Mouse (Mus musculus) heart, postnatal 4 days (tissue): ENCODE data around the gene Rfxap. TPM values are rescaled to one million over a fixed set of nuclear protein-coding genes. Genes with fewer than 3 reads are reported as not detected.
A peak's percentile ranks its signal among the peaks of the same experiment; 100 is the strongest.

Source experiments
- DNase-seq: peaks from one replicate; pipeline ENCODE4 v3.0.0; 2021
- total RNA-seq, 2 experiments: library from RNA; stranded (reverse); gene quantifications; 2 replicates each; pipeline ENCODE4 v1.2.3; 2021

Rfxap gene
- 10 to 100 TPM; 23.0 to 24.6 TPM for total RNA-seq

GRCm38 (mm10) chr3:54807666-54808217 lies at the start of gene Rfxap:
Gene Rfxap (minus strand): TSS chr3:54807791.
- DNase-seq, result peak; percentile 95

DNA sequence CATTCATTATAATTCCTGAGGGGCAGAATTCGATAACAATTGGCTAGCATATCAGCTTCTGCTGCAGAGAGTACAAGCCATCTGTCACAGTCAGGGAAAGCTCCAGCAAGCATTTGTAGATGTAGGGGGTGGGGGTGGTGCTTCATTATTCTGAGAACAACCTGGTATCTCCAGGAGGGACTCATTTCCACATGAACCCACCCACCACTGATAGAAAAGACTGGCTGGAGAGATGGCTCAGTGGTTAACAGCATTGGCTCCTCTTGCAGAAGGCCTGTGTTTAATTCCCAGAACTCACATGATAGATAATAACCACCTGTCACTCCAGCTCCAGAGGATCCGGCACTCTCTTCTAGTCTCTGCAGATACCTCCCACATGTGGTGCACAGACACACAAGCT lies 27.8 kb upstream of the Rfxap start:
- no peak for DNase-seq

DNA sequence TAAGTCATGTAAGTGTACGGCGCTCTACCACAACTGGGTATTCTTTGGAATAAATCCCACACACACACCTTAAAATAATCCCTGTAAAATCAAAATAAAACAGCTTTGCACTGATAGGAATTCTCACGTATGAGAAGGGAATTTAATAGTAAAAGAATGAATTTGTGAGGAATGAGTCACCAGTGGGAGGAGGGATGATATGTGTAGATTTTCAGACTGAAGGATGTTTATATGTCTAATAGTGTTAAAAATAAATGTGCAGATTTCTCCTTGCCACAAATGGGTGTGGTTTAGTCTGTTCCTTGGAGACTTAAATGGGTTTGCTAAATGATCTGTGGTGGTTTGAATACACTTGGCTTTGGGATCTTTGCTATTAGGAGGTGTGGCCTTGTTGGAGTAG lies 24.9 kb upstream of the Rfxap start:
- no peak for DNase-seq

- no peak for DNase-seq
Measured at GRCm38 (mm10) chr3:54822526-54822925, 14.9 kb upstream of the Rfxap start.

DNA sequence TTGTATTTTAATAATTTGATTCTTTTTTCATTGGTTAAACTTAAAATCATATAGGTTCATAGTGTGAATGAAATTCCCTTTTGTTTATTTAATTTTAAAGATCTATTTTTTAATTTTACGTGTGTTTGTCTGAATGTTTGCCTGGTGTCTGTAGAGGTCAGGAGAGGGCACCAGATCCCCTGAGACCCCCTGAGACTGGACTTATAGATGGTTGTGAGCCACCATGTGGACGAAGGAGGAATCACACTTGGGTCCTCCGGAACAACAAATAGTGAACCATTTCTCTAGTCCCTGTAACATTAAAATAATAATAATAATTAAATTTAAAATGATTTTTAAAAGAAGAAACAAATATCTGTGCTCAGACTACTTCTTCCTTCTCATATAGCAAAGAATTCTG lies 7.7 kb upstream of the Rfxap start:
- DNase-seq, result peak; percentile 64

DNA sequence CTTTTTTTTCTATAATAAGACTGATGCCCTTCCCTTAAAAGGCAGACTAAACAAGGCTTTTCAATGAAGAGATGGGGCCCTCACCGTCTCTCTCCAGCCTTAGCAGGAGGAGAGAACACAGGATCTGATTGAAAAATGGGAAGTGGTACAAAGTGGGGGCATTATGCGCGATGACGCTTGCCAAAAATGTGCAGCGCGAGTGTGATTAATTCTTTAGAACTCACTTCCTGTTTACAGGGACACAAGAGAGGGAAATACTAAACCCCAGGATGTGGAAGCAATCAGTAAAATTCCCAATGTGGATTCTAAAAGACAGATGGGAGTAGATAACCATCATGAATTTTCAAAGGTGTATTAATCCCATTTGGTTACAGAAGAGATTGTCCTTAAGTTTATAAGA lies 7.0 kb upstream of the Rfxap start:
- no peak for DNase-seq

- no peak for DNase-seq
Measured at GRCm38 (mm10) chr3:54813418-54813988, 5.9 kb upstream of the Rfxap start.

DNA sequence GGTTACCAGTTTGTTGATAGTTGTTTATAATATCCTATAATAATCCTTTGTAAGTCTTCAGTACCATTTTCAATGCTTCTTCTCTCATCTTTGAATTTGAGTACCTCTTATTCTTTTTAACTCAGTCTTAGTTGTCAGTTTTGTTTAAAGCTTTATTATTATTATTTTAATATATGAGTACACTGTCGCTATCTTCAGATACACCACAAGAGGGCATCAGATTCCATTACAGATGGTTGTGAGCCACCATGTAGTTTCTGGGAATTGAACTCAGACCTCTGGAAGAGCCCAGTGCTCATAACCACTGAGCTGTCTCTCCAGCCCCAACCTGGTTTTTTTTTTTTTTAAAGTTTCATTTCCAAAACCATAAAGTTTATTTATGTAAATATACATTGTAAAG lies 4.0 kb upstream of the Rfxap start:
- DNase-seq, result no peak

DNA sequence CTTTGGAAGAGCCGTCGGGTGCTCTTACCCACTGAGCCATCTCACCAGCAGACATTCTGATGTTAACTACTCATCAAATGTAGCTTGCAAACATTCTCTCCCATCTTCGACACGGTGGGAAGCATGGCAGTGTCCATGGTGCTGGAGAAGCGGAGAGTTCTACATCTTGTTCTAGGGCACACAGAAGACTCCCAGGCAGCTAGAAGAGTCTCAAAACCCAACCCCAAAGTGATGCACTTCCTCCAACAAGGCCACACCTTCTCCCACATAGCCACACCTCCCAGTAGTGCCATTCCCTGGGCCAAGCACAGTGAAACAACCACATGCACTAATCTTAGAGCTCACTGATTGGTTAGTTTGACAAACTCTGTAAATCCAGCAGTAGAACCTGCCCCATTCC lies 1.5 kb upstream of the Rfxap start:
- DNase-seq, result no peak

DNA sequence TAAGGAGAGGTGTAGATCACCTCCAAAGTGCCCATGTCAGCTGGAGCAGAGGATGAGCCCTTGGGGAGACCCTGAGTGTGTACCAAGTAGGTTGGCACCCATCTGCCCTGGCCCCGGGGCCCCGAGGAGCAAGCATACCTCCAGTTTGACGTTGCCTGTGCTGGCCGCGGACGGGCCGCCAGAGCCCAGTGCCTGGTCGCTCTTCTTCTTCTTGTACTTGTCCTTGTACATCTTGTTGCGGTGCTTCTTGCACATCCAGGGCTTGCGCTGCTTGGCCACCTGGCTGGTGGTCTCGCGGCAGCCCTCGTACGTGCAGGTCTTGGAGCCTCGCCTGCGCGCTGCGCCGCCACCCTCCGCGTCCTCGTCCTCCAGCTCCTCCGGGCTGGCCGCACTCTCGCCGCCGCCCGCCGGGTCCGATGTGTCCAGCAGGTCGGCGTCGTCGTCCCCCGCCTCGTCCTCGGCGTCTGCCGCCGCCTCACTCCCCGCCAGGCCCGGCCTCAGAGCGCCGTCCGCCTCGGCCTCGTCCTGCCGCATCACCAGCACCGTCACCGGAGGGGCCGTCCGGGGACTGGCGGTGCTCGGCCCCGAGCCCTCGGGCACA lies 430 bp downstream of the Rfxap start:
- DNase-seq, result no peak

GRCm38 (mm10) chr3:54803713-54804112 lies 3.9 kb downstream of the Rfxap start:
- DNase-seq, result no peak

DNA sequence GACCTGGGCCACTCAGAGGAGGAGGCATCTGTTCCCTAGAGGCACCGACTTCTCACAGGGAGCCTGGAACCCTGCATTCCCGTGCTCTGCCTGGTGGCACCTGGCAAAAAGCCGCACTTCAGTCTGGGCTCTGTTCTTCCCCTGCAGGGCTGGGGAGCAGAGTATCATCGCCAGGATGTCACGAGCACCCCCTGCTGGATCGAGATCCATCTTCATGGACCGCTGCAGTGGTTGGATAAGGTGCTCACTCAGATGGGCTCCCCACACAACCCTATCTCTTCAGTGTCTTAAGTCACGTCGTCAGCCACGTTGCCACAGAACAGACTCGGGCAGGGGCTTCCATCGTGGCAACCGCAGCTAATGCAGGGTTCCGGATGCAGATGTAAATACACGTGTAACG lies 10.4 kb downstream of the Rfxap start:
- peak; percentile 73 for DNase-seq

GRCm38 (mm10) chr3:54795806-54796205 lies 11.8 kb downstream of the Rfxap start:
- no peak for DNase-seq

DNA sequence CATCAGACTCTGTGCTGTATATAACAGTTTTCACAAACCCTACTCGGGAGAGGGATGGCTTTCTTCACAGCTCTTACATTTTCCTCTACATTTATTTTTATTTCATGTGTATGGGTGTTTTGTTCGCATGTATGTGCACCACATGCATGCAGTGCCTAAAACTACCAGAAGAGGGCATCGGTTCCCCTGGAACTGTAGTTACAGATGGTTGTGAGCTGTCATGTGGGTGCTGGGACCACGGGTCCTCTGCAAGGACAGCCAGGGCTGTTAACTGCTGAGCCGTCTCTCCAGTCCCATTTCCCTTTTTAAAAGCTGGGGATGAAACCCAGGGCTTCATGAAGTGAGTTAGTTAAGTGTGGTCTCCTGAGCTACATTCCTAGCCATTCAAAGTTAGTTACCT lies 12.2 kb downstream of the Rfxap start:
- no peak for DNase-seq

GRCm38 (mm10) chr3:54793762-54794161 lies 13.8 kb downstream of the Rfxap start:
- DNase-seq, result no peak

DNA sequence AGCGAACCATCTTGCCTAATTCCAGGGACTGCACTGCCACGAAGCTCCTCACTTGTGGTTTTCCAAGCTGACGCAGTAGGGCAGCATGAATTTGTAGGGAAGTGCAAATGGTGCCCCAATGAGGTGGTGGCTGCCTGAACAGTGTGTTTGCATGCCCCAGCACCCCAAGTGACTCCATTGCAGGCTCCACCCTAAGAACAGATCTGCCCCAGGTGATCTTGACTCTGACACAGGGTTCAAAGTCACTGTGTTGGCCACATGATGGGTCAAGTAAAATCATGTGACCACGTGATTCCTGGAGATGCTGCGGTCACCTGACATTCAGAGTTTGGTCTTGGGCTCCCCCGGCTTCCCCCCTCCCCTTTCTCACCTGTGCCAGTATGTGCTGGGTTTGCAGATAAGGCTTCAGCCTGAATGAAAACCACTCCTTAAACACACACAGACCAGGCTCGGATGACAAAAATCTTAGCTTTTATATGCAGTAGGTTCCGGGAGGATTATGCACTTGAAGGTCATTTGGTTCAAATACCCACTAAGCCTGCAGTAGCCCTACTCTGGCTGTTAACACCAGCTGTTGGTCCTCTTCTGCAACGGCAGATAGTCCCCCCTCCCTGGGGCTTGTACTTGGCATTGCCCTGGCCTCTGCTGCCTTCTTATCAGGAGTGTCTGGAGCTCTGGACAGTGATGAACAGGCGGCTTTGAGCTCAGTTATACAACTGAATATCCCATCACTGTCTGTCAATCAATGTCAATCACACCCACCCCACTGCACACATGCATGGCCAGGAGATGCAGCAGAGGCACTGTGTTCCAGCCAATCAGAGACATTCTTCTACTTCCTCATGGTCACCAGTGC lies 15.5 kb downstream of the Rfxap start:
- no peak for DNase-seq

- DNase-seq, result no peak
Measured at GRCm38 (mm10) chr3:54790601-54791000, 17.0 kb downstream of the Rfxap start.

GRCm38 (mm10) chr3:54775989-54776631 lies 31.5 kb downstream of the Rfxap start:
- no peak for DNase-seq

GRCm38 (mm10) chr3:54773613-54774012 lies 34.0 kb downstream of the Rfxap start:
- no peak for DNase-seq

DNA sequence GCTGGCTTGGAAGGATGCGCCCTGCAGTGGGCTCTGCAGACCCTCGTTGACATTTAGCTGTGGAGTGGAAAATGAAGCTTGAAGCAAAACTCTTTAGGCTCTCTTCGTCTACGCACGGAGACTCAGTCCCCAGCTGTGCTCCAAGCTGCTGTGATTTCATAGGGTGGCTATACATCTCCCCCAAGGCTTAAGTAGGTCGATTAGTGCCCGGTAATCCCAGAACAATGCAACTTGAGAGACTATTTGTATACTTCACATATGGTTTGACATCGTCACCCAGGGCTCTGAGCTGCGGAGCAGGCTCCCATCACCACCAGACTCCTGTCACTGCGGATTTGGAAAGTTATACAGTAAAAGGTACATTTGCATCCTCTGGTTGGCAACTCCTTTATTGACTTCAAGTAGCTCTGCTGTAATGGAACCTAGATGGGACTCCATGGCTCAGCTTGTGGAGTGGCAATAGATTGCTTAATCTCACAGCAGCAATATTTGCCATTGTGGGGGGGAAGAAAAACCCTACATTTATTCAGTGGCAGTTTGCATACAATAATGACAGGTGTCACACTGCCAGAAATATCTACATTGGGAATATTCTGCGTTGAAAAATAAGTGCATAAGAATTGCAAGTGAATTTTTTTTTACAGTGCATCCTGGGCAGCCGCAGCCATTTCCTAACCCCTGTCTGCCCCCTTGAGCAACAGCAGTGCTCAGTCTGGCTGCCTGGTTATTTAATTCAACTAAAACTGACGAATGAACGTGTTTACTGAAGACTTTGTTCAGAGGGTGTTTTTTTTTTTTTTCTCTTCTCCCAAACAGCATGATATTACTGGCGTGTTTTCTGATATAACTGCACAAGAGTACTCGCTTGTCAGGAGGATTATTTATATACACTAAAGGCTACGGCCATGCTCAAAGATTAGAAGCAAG lies 38.0 kb downstream of the Rfxap start:
- no peak for DNase-seq

DNA sequence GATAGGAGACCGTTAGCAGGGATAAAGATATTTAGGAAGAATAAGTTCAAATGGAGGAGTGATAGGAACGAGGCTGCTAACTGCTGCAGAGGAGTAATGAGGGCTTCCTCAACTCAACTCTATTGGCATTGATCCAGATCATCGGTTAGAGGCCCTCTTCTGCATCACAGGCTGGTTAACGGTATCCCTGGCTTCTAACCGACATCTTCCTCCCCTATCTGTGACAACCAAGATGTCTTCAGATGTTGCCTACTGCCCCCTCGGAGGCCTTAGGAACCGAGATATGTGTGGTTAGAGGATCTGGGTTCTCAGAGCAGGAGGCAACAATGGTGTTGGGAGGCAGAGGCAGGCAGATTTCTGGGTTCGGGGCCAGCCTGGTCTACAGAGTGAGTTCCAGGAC lies 39.0 kb downstream of the Rfxap start:
- DNase-seq, result no peak

DNA sequence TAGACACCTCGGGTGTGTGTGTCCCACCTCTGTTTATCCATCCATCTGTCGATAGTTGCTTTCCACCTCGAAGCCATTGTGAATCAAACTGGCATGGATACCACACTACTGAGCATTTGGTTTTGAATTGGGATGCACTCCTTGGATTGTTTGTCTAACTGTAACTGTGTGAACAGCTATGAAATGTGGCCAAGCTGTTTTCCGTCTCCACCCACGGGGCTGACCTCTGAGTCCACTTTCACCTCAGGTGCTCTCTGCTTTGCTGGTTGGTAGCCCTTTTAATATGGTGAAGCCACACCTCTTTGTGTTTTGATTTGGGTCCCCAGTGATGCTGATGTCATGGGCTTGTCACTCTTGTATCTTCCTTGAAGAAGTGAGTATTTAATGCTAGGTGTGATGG lies 40.8 kb downstream of the Rfxap start:
- no peak for DNase-seq
